ENCODE assay signal across 8 mouse cellular contexts in the genomic region with DNA sequence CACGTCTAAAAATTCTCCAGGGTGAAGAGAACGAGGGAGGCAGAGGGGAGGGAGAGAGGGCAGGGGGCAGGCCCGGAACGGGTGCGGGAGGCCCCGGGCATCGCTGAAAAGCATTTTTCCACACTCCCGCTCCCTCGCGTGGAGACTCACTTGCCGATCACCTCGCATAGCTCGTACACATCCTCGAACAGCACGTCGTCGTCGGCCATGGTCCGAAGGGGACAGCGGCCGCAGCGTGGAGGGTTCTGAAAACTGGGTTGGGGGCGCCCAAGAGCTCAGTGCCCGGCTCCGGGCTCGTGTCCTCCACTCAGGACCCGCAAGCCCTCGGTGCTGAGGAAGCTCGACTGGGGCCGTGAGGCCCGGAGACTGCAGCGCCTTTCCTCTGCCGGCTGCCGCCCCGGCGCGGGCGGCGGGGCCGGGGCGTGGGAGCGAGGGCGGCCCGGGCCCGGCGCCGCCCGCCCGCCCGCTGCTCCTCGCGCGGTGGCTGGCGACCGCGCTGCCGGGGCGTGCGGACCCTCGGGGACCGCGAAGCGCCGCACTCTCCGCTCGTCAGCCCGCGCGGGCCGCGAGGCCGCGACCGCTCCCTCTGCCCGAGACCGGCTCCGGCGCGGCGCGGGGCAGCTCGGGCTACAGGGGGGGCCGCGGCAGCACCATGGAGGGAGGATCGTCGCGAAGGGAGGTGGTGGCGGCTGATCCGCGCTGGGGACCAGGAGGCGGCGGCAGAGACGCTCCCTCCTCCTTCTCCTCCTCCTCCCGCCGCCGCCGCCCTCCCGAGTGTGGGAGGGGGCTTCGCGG. TPM values are rescaled to one million over a fixed set of nuclear protein-coding genes. Genes with fewer than 3 reads are reported as not detected.
DNase-seq lines count a peak whose midpoint lies in the region; ATAC-seq and TF ChIP-seq lines count a peak whose summit lies in the region.

No protein-coding gene starts in this region.

- H3K79me2 ChIP-seq in C2C12 (ENCODE audit: control insufficient read depth, insufficient read depth): peaks cover 41% of the 10 kb centered on the region

- H3K27ac ChIP-seq in embryonic facial prominence, embryonic 11.5 days (replicated peaks; ENCODE audit: low read depth, low read length): peak overlapping the region; percentile 86
- H3K27ac ChIP-seq in heart, embryonic 11.5 days (ENCODE audit: low read depth, low read length): peak overlapping the region; percentile 85
- H3K27ac ChIP-seq in kidney, embryonic 14.5 days (ENCODE audit: low read depth, low read length): peak overlapping the region; percentile 77
- no peak overlapping the region; the same call in 1 of the 2 replicates for H3K27ac ChIP-seq in liver, embryonic 13.5 days
- H3K27ac ChIP-seq in neural tube, embryonic 11.5 days (ENCODE audit: low read depth, low read length): peak overlapping the region; percentile 94
- no peak overlapping the region for H3K27ac ChIP-seq in thymus, adult 2 months (ENCODE audit: control insufficient read depth, insufficient read depth, low read length)

- 23% methylated on average over 43 of the region's 100 CpGs for WGBS in embryonic facial prominence, embryonic 11.5 days
- 15% methylated on average over 61 of the region's 100 CpGs for WGBS in heart, embryonic 11.5 days (ENCODE audit: insufficient replicate concordance)
- 41% methylated on average over 69 of the region's 100 CpGs for WGBS in kidney, embryonic 14.5 days
- WGBS in liver, embryonic 13.5 days (ENCODE audit: insufficient replicate concordance): 19% methylated on average over 87 of the region's 100 CpGs
- WGBS in neural tube, embryonic 11.5 days: 19% methylated on average over 50 of the region's 100 CpGs
- WGBS in thymus, adult 2 months: 4% methylated on average over 85 of the region's 100 CpGs

- no peaks in the 10 kb centered on the region for H3K27me3 ChIP-seq in C2C12 (ENCODE audit: control insufficient read depth, insufficient read depth, insufficient read length)
- no peaks in the 10 kb centered on the region for H3K27me3 ChIP-seq in embryonic facial prominence, embryonic 11.5 days (ENCODE audit: control insufficient read depth, insufficient read depth, low read length)
- H3K27me3 ChIP-seq in heart, embryonic 11.5 days (ENCODE audit: control insufficient read depth, insufficient read depth, low read length): no peaks in the 10 kb centered on the region
- no peaks in the 10 kb centered on the region for H3K27me3 ChIP-seq in kidney, embryonic 14.5 days (ENCODE audit: control insufficient read depth, insufficient read depth, low read length)
- peaks cover 9% of the 10 kb centered on the region; the same call in 1 of the 2 replicates for H3K27me3 ChIP-seq in liver, embryonic 13.5 days
- no peaks in the 10 kb centered on the region for H3K27me3 ChIP-seq in neural tube, embryonic 11.5 days (ENCODE audit: control insufficient read depth, insufficient read depth, low read length)
- H3K27me3 ChIP-seq in thymus, adult 2 months (ENCODE audit: control insufficient read depth, insufficient read depth, low read length): no peaks in the 10 kb centered on the region

- TF ChIP-seq CTCF in C2C12 (IDR thresholded peaks at IDR 0.05; ENCODE audit: control insufficient read depth, insufficient read depth, insufficient read length): no peak
- no peak for TF ChIP-seq CTCF in thymus, adult 2 months (IDR thresholded peaks at IDR 0.05; ENCODE audit: borderline replicate concordance, control insufficient read depth, extremely low read depth, insufficient read depth, low read length, poor library complexity)

- H3K4me3 ChIP-seq in C2C12 (ENCODE audit: insufficient read depth, poor library complexity, severe bottlenecking): peak overlapping the region; percentile 40
- H3K4me3 ChIP-seq in embryonic facial prominence, embryonic 11.5 days (ENCODE audit: low read depth, low read length): peak overlapping the region; percentile 51
- H3K4me3 ChIP-seq in heart, embryonic 11.5 days (ENCODE audit: low read depth, low read length): peak overlapping the region; percentile 61
- peak overlapping the region; percentile 57 for H3K4me3 ChIP-seq in kidney, embryonic 14.5 days (ENCODE audit: low read length)
- H3K4me3 ChIP-seq in liver, embryonic 13.5 days (replicated peaks): peak overlapping the region; percentile 64
- peak overlapping the region; percentile 56 for H3K4me3 ChIP-seq in neural tube, embryonic 11.5 days (ENCODE audit: low read depth, low read length)
- H3K4me3 ChIP-seq in thymus, adult 2 months (ENCODE audit: control insufficient read depth, insufficient read depth, low read length): peak overlapping the region; percentile 74

- peaks cover 11% of the 10 kb centered on the region for H3K79me3 ChIP-seq in C2C12 (ENCODE audit: low read depth)

- peak overlapping the region; percentile 93 for H3ac ChIP-seq in C2C12 (ENCODE audit: control insufficient read depth, insufficient read length, low read depth)

- peak; percentile 86 for ATAC-seq in embryonic facial prominence, embryonic 11.5 days (replicated peaks; ENCODE audit: insufficient number of reproducible peaks, low FRiP score, low TSS enrichment, low read depth)
- ATAC-seq in heart, embryonic 11.5 days (replicated peaks; ENCODE audit: insufficient number of reproducible peaks, low FRiP score, low TSS enrichment): peak; percentile 80; the same call in 1 of the 2 replicates
- ATAC-seq in kidney, embryonic 14.5 days (ENCODE audit: low FRiP score, low TSS enrichment): peak; percentile 79
- ATAC-seq in liver, embryonic 13.5 days (ENCODE audit: low read depth): peak; percentile 78
- peak; percentile 82 for ATAC-seq in neural tube, embryonic 11.5 days (ENCODE audit: insufficient read depth, low FRiP score, low TSS enrichment)

- no peaks in the 10 kb centered on the region for H3K4me1 ChIP-seq in embryonic facial prominence, embryonic 11.5 days (ENCODE audit: control insufficient read depth, insufficient read depth, low read length)
- H3K4me1 ChIP-seq in heart, embryonic 11.5 days (ENCODE audit: control insufficient read depth, insufficient read depth, low read length): no peaks in the 10 kb centered on the region
- H3K4me1 ChIP-seq in kidney, embryonic 14.5 days (ENCODE audit: control insufficient read depth, insufficient read depth, low read length): no peaks in the 10 kb centered on the region
- peaks cover 15% of the 10 kb centered on the region for H3K4me1 ChIP-seq in liver, embryonic 13.5 days (replicated peaks)
- H3K4me1 ChIP-seq in neural tube, embryonic 11.5 days (ENCODE audit: control insufficient read depth, insufficient read depth, low read length): no peaks in the 10 kb centered on the region
- H3K4me1 ChIP-seq in thymus, adult 2 months (replicated peaks; ENCODE audit: control insufficient read depth, insufficient read depth, low read length): peaks cover 6% of the 10 kb centered on the region

- no peaks in the 10 kb centered on the region for H3K36me3 ChIP-seq in C2C12 (ENCODE audit: control insufficient read depth, insufficient read depth)
- no peaks in the 10 kb centered on the region for H3K36me3 ChIP-seq in embryonic facial prominence, embryonic 11.5 days (replicated peaks; ENCODE audit: control insufficient read depth, insufficient read depth, low read depth, low read length)
- no peaks in the 10 kb centered on the region for H3K36me3 ChIP-seq in heart, embryonic 11.5 days (ENCODE audit: control insufficient read depth, insufficient read depth, low read length)
- no peaks in the 10 kb centered on the region for H3K36me3 ChIP-seq in kidney, embryonic 14.5 days (ENCODE audit: control insufficient read depth, insufficient read depth, low read length)
- no peaks in the 10 kb centered on the region for H3K36me3 ChIP-seq in liver, embryonic 13.5 days
- H3K36me3 ChIP-seq in neural tube, embryonic 11.5 days (ENCODE audit: control insufficient read depth, insufficient read depth, low read length): no peaks in the 10 kb centered on the region
- no peaks in the 10 kb centered on the region for H3K36me3 ChIP-seq in thymus, adult 2 months (ENCODE audit: control insufficient read depth, insufficient read depth, low read length)

- DNase-seq in adrenal gland, adult 18-20 months (ENCODE audit: low spot score in 2 of 2): peak; percentile 31 to 32
- peak; percentile 58 for DNase-seq in embryonic facial prominence, embryonic 11.5 days (ENCODE audit: low spot score)
- peak; percentile 0 for DNase-seq in liver, embryonic 13.5 days
- DNase-seq in neural tube, embryonic 11.5 days (ENCODE audit: low spot score): peak; percentile 67
- peak; percentile 24 for DNase-seq in thymus, adult 2 months

- H3K4me2 ChIP-seq in embryonic facial prominence, embryonic 11.5 days (ENCODE audit: low read depth, low read length): peak overlapping the region; percentile 29
- peak overlapping the region; percentile 62 for H3K4me2 ChIP-seq in heart, embryonic 11.5 days
- peak overlapping the region; percentile 39 for H3K4me2 ChIP-seq in kidney, embryonic 14.5 days (replicated peaks; ENCODE audit: low read depth, low read length)
- peak overlapping the region; percentile 79 for H3K4me2 ChIP-seq in liver, embryonic 13.5 days
- H3K4me2 ChIP-seq in neural tube, embryonic 11.5 days (ENCODE audit: low read depth): peak overlapping the region; percentile 36

- no peak for TF ChIP-seq POLR2A in thymus, adult 2 months (IDR thresholded peaks at IDR 0.05; ENCODE audit: control insufficient read depth, extremely low read depth, insufficient read depth, low read length, poor library complexity)

- peak overlapping the region; percentile 72 for H3K9ac ChIP-seq in embryonic facial prominence, embryonic 11.5 days (replicated peaks; ENCODE audit: low read length)
- peak overlapping the region; percentile 77 for H3K9ac ChIP-seq in heart, embryonic 11.5 days (ENCODE audit: low read depth, low read length)
- H3K9ac ChIP-seq in kidney, embryonic 14.5 days (ENCODE audit: low read depth, low read length): peak overlapping the region; percentile 78
- peak overlapping the region; percentile 71 for H3K9ac ChIP-seq in liver, embryonic 13.5 days
- H3K9ac ChIP-seq in neural tube, embryonic 11.5 days (ENCODE audit: low read length): peak overlapping the region; percentile 72

- H3K9me3 ChIP-seq in embryonic facial prominence, embryonic 11.5 days (replicated peaks; ENCODE audit: control insufficient read depth, low read length): no peaks in the 10 kb centered on the region
- no peaks in the 10 kb centered on the region for H3K9me3 ChIP-seq in heart, embryonic 11.5 days (replicated peaks; ENCODE audit: control insufficient read depth, low read length)
- no peaks in the 10 kb centered on the region for H3K9me3 ChIP-seq in kidney, embryonic 14.5 days (ENCODE audit: control insufficient read depth, low read length)
- no peaks in the 10 kb centered on the region for H3K9me3 ChIP-seq in liver, embryonic 13.5 days (replicated peaks)
- no peaks in the 10 kb centered on the region for H3K9me3 ChIP-seq in neural tube, embryonic 11.5 days (ENCODE audit: control insufficient read depth, low read length)

RNA-seq across cellular contexts. Expression of a gene that starts 5.1 kb away (rescaled TPM):
- 9.2 TPM for polyA plus RNA-seq in C2C12 (2012; fragmentation: generic; extraction: Trizol)
- 10 to 100 TPM; 26.0 to 32.9 TPM for total RNA-seq in adrenal gland, adult 18-20 months (2021)
- polyA plus RNA-seq in embryonic facial prominence, embryonic 11.5 days (2014; fragmentation: Nextera tagmentation; extraction: Ambion mirVana): 14.4 and 21.6 TPM in 2 replicates
- 7.5 and 7.7 TPM in 2 replicates for polyA plus RNA-seq in heart, embryonic 11.5 days (2014; fragmentation: Nextera tagmentation; extraction: Ambion mirVana)
- polyA plus RNA-seq in kidney, embryonic 14.5 days (2014; fragmentation: Nextera tagmentation; extraction: Ambion mirVana): 21.5 and 22.8 TPM in 2 replicates
- 0.99 and 1.3 TPM in 2 replicates for polyA plus RNA-seq in liver, embryonic 13.5 days (2015; fragmentation: Nextera tagmentation; extraction: Ambion mirVana)
- 27.1 and 33.0 TPM in 2 replicates for polyA plus RNA-seq in neural tube, embryonic 11.5 days (2014; fragmentation: Nextera tagmentation; extraction: Ambion mirVana)
- 1.3 and 1.9 TPM in 2 replicates for polyA plus RNA-seq in thymus, adult 2 months (2012; rRNA removed)

Comparison
In these comparisons a context has a peak if more than half of its experiments do, and no peak if none do; other contexts are left out.
1. DNase-seq: peak in every context shown above with its lines; median percentile 67 in neural tube, embryonic 11.5 days; 58 in embryonic facial prominence, embryonic 11.5 days; 32 in adrenal gland, adult 18-20 months; 24 in thymus, adult 2 months; 0 in liver, embryonic 13.5 days.
2. H3K27ac ChIP-seq: peak in embryonic facial prominence, embryonic 11.5 days (single experiment), heart, embryonic 11.5 days (single experiment), kidney, embryonic 14.5 days (single experiment) and neural tube, embryonic 11.5 days (single experiment); none in liver, embryonic 13.5 days (single experiment) and thymus, adult 2 months (single experiment).
3. H3K4me2 ChIP-seq: peak in every context shown above with its lines; median percentile 79 in liver, embryonic 13.5 days; 62 in heart, embryonic 11.5 days; 39 in kidney, embryonic 14.5 days; 36 in neural tube, embryonic 11.5 days; 29 in embryonic facial prominence, embryonic 11.5 days.
4. Peak in every context shown above with its lines, with median percentiles within 50 percentile points of each other: H3K4me3 ChIP-seq, ATAC-seq and H3K9ac ChIP-seq.